Mouse (Mus musculus): ENCODE results near the gene Rbmx. TPM values are rescaled to one million over a fixed set of nuclear protein-coding genes. Genes with fewer than 3 reads are reported as not detected.
A peak's percentile ranks its signal among the peaks of the same experiment; 100 is the strongest.

Rbmx gene
- total RNA-seq (2021), result 10 to 100 TPM; 85.3 to 88.0 TPM
- long read RNA-seq, transcript Rbmx-202 (9 exons, 2,108 nt), result minor isoform, 5 of 63 reads
- long read RNA-seq, transcript Rbmx-205 (10 exons, 2,139 nt), result major isoform, 24 of 63 reads
- long read RNA-seq, partial matches to known transcripts, result 9 of 63 reads
- long read RNA-seq, other reads (novel, unspliced or antisense), result 25 of 63 reads

DNA sequence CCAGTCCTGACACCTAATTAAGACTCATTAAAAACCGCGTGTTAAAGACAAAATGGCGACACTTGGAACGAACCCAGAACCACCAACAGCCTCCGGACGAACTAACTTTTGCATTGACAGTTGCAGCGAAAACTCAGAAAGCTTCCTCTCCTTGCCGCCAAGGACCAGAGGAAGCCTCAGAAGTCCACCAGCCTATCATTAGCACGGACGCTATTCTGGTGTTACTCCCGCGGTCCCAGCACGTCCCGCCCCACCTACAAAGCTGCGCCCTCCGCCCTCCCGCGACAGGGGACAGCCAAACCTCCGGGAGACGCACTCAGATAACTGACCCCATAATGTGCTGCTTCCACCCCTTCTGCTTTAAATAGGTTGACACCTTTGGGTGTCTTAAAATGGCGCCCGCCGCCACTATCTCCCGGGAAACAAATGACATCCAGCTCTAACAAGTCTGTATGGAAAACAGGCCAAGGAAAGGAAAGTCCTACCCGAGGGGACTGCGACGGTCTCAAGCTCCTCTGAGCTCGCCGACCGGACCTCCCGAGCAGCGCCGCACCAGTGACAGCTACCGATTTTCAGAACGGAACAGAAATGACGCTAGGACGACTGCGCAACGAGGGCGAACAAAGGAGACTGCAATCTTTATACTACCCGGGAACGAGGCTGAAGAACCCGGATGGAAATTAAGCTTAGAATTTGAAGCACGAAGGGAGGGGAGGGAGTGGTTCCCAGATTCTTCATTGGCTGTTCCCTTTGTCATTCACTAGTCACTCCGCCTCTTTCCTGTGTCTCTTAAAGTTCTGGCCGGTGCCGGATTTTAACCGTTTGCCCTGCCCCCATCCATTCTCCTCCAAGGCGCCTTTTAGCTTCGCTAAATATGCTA lies at the start of gene Rbmx:
Gene Rbmx, minus strand, starts transcription at position 670 of the 880 bp plus-strand sequence.
- DNase-seq (ENCODE audit: low spot score in 2 of 2), result peak; percentile 81 to 85

DNA sequence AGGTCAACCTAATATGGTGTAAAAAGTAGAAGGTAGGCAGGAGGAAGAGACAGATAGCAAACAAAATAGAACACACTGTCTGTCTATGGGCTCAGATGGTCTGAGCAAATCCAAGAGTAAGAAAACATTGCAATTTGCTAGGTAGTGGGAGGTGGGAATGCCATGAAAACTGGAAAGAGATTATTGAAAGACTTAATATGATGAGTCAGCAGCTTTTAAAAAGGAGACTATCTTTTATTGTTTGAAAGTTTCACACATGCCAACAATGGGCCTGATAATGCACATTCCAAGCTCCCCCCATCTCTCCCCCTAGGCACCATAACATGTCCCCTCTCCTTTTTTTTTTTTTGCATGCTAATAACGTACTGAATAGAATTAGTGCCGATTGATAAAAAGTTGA lies 41.1 kb upstream of the Rbmx start:
- no peak for DNase-seq (ENCODE audit: low spot score in 2 of 2)

GRCm38 (mm10) chrX:57431610-57432009 lies 38.8 kb upstream of the Rbmx start:
- DNase-seq (ENCODE audit: low spot score in 2 of 2), result no peak

GRCm38 (mm10) chrX:57408769-57409168 lies 15.9 kb upstream of the Rbmx start, which contains the start of gene Gm364:
Gene Gm364, plus strand, starts transcription at chrX:57409154.
- no peak for DNase-seq (ENCODE audit: low spot score in 2 of 2)

DNA sequence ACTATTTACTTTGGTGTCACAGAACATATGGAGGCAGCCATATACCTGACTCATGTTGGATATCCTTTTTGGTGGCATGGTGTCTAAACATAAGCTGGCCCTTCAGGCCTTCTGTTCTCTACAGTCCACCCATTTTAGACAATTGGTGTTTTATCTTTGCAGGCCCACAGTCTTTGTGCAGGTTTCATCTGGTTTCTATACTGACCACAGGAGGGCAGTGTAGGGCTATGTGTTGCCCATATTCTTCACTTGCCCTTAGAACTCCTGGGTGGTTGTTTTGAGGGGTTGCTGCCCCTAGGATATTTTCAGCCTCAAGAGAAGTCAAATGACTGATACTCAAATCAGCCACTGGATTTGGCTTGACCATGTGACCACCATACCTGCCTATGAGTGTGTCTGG lies 10.8 kb upstream of the Rbmx start:
- DNase-seq (ENCODE audit: low spot score in 2 of 2), result no peak

DNA sequence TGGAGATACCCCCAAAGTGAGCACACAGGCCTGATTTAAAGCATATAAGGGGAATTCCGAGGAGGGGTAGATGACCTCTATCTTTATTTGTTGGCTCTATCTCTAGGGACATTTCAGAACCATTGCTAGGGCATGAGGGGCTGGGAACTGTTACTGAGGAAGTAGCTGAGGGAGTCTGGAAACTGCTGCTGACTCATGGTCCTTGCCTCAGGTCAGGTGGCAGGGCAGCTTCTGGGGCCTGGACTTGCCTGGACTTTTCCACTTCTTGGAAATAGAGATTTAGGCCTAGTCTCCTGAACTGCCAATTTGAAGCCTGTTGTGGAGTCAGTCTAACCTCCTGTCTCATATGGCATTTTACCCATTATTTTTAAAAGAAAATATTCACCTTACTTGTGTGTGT lies 8.6 kb upstream of the Rbmx start:
- no peak for DNase-seq (ENCODE audit: low spot score in 2 of 2)

- no peak for DNase-seq (ENCODE audit: low spot score in 2 of 2)
These were observed 576 bp upstream of the Rbmx start for GRCm38 (mm10) chrX:57393412-57393811.

- DNase-seq (ENCODE audit: low spot score in 2 of 2), result no peak
These were observed 11.9 kb downstream of the Rbmx start for GRCm38 (mm10) chrX:57380915-57381314.

- no peak for DNase-seq (ENCODE audit: low spot score in 2 of 2)
These were observed 14.3 kb downstream of the Rbmx start for GRCm38 (mm10) chrX:57378579-57378978.

DNA sequence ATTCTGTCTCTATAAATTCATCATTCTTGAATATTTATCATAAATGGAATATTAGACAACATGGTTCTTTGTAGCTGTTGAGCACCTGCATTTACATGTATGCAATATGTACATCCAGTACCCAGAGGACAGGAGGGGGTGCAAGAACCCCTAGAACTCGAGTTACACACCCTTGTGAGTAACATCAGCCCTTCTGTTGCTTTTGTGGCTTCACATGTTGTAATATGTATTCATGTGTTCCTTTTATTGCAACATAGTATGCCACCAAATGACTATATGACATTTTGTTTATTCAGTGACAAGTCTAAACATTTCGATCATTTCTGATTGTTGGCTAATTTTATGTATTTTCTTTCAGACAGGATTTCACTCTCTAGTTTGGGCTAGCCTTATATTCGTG lies 15.7 kb downstream of the Rbmx start:
- DNase-seq (ENCODE audit: low spot score in 2 of 2), result no peak

DNA sequence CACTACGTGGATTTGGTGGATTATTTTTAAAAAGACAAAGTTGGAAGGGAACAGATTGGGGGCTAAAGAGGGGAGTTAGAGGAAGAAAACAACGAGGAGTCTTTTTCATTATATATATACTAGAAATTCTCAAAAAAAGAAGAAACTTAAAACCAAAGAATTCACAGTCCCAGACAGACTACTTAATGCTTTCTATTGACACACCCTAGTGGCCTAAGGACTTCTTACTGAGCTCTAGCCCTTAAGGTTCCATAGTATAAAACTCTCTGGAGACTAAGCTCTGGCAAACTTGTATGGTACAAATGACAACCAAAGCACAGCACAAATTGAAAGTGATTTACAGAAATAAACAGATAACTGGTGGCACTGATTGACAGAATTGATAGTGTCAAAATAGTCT lies 18.8 kb downstream of the Rbmx start:
- no peak for DNase-seq (ENCODE audit: low spot score in 2 of 2)

GRCm38 (mm10) chrX:57373543-57373942 lies 19.3 kb downstream of the Rbmx start:
- no peak for DNase-seq (ENCODE audit: low spot score in 2 of 2)

GRCm38 (mm10) chrX:57372965-57373364 lies 19.9 kb downstream of the Rbmx start:
- no peak for DNase-seq (ENCODE audit: low spot score in 2 of 2)

DNA sequence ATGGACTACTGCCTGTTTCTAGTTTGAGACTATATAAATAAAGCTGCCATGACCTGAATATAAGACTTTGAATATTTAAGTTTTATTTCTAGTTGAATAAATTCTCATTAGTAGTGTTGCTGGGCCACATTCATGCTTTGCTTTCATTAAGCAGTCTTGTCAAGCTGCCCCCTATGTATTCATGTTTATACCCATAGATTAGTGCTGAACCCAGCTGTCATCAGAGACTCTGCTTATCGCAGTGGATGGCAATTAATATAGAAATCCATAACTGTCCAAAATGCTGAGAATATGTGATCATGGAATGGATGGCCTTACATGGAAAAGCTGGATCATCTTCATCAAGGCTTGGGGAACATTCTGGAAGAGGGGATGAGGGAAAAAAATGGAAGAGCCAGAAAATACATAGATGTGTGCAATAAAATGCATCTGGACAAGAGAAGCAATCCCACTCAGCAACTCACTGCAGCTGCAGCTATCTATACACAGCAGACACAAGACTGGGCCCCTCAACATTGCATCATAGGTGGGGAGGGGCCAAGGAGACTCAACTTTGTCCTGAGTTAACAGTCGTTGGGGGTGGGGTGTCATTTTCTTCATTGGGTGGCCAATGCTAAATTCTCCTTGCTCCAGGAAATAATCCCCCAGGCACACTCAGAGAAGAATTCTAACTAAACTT lies 27.8 kb downstream of the Rbmx start:
- no peak for DNase-seq (ENCODE audit: low spot score in 2 of 2)

GRCm38 (mm10) chrX:57359316-57359715 lies 33.5 kb downstream of the Rbmx start:
- DNase-seq (ENCODE audit: low spot score in 2 of 2), result no peak

- DNase-seq (ENCODE audit: low spot score in 2 of 2), result no peak
These were observed 53.6 kb downstream of the Rbmx start for GRCm38 (mm10) chrX:57339220-57339619.

GRCm38 (mm10) chrX:57338371-57339211 lies 54.2 kb downstream of the Rbmx start, which contains the start of gene Arhgef6:
Gene Arhgef6, minus strand, starts transcription at chrX:57338729.
- DNase-seq (ENCODE audit: low spot score in 2 of 2), result peak; percentile 14 to 15

- DNase-seq (ENCODE audit: low spot score in 2 of 2), result no peak
These were observed 55.3 kb downstream of the Rbmx start for GRCm38 (mm10) chrX:57337582-57337981.

- no peak for DNase-seq (ENCODE audit: low spot score in 2 of 2)
These were observed 55.9 kb downstream of the Rbmx start for GRCm38 (mm10) chrX:57336958-57337357.

DNA sequence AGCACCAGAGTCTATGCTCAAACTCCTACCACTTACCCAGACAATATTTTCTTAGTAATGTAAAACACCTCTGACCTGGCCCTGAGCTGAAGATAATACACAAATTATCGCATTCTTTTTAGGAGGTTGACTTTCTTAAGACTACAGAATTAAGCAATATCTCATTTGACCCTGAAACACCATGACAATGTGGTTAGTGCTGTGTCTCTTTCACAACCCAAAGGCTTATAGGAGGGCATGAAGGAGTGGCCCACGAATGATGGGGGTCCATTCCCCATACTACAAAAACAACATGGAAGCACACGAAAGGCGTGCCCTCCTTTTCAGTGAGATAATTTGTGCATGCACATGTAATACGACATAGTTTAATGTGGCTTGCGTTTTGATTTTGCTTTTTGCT lies 57.5 kb downstream of the Rbmx start:
- no peak for DNase-seq (ENCODE audit: low spot score in 2 of 2)

All from layer of hippocampus, postnatal 10 days (tissue).